Mouse (Mus musculus): ENCODE measurements at regions not wholly inside any gene's neighbourhood (a gene's known extent, or its start where the extent isn't known, plus 50 kb on each side); places are given as distances from the start of the nearest gene placed in this dataset.

DNA sequence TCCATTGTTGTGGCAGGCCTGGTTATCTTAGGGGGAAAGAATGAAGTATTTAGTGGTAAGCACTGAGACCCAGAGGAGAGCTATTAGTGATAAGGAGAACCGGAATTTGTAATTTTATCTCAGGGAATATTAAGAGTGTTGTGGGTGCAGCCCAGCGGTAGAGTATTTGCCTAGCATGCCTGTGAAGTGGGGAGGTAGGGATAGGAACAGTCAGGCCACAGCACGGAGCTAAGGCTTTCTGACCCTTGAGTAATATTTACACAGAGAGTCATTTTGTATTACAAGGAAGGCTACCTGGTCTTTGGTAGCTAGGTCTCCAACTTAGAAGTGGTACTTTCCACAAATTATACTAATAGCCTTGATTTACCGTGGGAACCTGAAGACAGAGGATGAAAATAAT lies 49.8 kb upstream of the Lrig2 start:
- H3K4me3 ChIP-seq, result no peak overlapping the region
- H3K4me1 ChIP-seq (ENCODE audit: control insufficient read depth, insufficient read depth, low read length), result peaks cover 2% of the 10 kb centered on the region; the same call in 1 of the 2 replicates
- no peaks in the 10 kb centered on the region for H3K27me3 ChIP-seq (ENCODE audit: control insufficient read depth, insufficient read depth, low read length)
- H3K27ac ChIP-seq, result no peak overlapping the region
- WGBS, result 47% methylated on average over 4 of the region's 4 CpGs
- TF ChIP-seq EP300 (IDR thresholded peaks at IDR 0.05; ENCODE audit: insufficient read depth, low read depth, low read length), result no peak
- TF ChIP-seq CTCF (IDR thresholded peaks at IDR 0.05), result no peak
- TF ChIP-seq POLR2A (IDR thresholded peaks at IDR 0.05; ENCODE audit: insufficient read depth, low read depth, low read length), result no peak
- intact Hi-C loops (cut with DNase I), result no loop called here
- no peak for DNase-seq
- no peaks in the 10 kb centered on the region for H3K79me2 ChIP-seq (replicated peaks; ENCODE audit: control insufficient read depth, insufficient read depth, low read length)
- no peaks in the 10 kb centered on the region for H3K36me3 ChIP-seq (ENCODE audit: control insufficient read depth, insufficient read depth, low read length)
- H3K9ac ChIP-seq (ENCODE audit: low read depth, low read length), result no peak overlapping the region

All from heart, adult 2 months (tissue).